Mouse (Mus musculus) embryonic facial prominence, embryonic 11.5 days (tissue): Measurements from ENCODE around the gene Hps1. TPM values are rescaled to one million over a fixed set of nuclear protein-coding genes. Genes with fewer than 3 reads are reported as not detected.
A peak's percentile ranks its signal among the peaks of the same experiment; 100 is the strongest.

Experiments used
- ATAC-seq: fragments of 200-750 bp; cut with Nextera tagmentation; replicated peaks from 2 replicates; pipeline ENCODE4 v1.8.0; 2017; ENCODE audit warnings: low read depth; ENCODE audit not compliant: insufficient number of reproducible peaks, low FRiP score, low TSS enrichment
- DNase-seq: peaks from one replicate; pipeline ENCODE4 v3.0.0-alpha.2; 2015; ENCODE audit warnings: low spot score
- H3K27ac ChIP-seq: fragments of 300-500 bp; sonication (generic); replicated peaks from 2 replicates; pipeline ENCODE4 v1.5.1; 2014; ENCODE audit warnings: mild to moderate bottlenecking, low read depth, low read length, control low read depth
- H3K27me3 ChIP-seq: fragments of 300-500 bp; sonication (generic); 2 replicates; pipeline ENCODE4 v1.6.1; 2014; ENCODE audit warnings: mild to moderate bottlenecking, low read length, moderate library complexity, mixed read lengths; ENCODE audit not compliant: control insufficient read depth, insufficient read depth
- H3K36me3 ChIP-seq: fragments of 300-500 bp; sonication (generic); replicated peaks from 2 replicates; pipeline ENCODE4 v1.6.1; 2014; ENCODE audit warnings: low read depth, mild to moderate bottlenecking, low read length, moderate library complexity, mixed read lengths; ENCODE audit not compliant: control insufficient read depth, insufficient read depth
- H3K4me1 ChIP-seq: fragments of 300-500 bp; sonication (generic); 2 replicates; pipeline ENCODE4 v1.6.1; 2014; ENCODE audit warnings: low read length, mixed read lengths; ENCODE audit not compliant: control insufficient read depth, insufficient read depth
- H3K4me2 ChIP-seq: fragments of 300-500 bp; sonication (generic); 2 replicates; pipeline ENCODE4 v1.6.1; 2014; ENCODE audit warnings: low read depth, mild to moderate bottlenecking, control low read depth, low read length, moderate library complexity
- H3K4me3 ChIP-seq: fragments of 300-500 bp; sonication (generic); 2 replicates; pipeline ENCODE4 v1.5.1; 2014; ENCODE audit warnings: low read depth, low read length, control low read depth
- H3K9ac ChIP-seq: fragments of 300-500 bp; sonication (generic); replicated peaks from 2 replicates; pipeline ENCODE4 v1.6.1; 2014; ENCODE audit warnings: mild to moderate bottlenecking, control low read depth, low read length
- H3K9me3 ChIP-seq: fragments of 300-500 bp; sonication (generic); replicated peaks from 2 replicates; pipeline ENCODE4 v1.6.1; 2016; ENCODE audit warnings: mild to moderate bottlenecking, low read length, inconsistent platforms, mixed read lengths; ENCODE audit not compliant: control insufficient read depth
- WGBS: fragments of 180-500 bp; shearing (Covaris S2); extraction: QIAGEN DNeasy Blood & Tissue Kit; methylation state at CpG from one replicate; pipeline ENCODE4 v1.1.7; 2014; 5-methylcytosine and 5-hydroxymethylcytosine counted together
- polyA plus RNA-seq: library from polyadenylated mRNA; unstranded; fragments of >200 nt; fragmentation: Nextera tagmentation; extraction: Ambion mirVana; gene quantifications from 2 replicates; pipeline ENCODE4 v1.2.1, GENCODE M21; 2014

Hps1 gene
- polyA plus RNA-seq, 1 experiment from 2014 or later: 7.5 TPM

DNA sequence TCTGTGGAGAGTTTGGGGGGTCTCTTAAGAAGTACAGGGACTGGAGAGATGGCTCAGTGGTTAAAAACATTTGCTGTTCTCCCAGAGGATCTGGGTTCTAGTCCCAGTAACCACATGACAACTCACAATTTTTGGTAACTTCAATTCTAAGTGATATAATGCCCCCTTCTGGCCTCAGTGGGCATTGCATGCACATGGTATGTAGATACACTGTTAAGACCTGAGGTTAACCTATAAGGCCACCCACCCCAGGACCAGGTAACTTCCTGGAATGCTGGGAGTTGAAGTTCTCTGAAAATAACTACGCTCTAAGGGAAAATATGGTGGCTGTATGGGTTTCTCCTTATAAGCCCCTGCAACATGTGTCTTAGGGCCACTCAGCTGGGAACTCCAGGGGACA, 3.0 kb downstream of the Hps1 start:
- peak; percentile 29 for DNase-seq

DNA sequence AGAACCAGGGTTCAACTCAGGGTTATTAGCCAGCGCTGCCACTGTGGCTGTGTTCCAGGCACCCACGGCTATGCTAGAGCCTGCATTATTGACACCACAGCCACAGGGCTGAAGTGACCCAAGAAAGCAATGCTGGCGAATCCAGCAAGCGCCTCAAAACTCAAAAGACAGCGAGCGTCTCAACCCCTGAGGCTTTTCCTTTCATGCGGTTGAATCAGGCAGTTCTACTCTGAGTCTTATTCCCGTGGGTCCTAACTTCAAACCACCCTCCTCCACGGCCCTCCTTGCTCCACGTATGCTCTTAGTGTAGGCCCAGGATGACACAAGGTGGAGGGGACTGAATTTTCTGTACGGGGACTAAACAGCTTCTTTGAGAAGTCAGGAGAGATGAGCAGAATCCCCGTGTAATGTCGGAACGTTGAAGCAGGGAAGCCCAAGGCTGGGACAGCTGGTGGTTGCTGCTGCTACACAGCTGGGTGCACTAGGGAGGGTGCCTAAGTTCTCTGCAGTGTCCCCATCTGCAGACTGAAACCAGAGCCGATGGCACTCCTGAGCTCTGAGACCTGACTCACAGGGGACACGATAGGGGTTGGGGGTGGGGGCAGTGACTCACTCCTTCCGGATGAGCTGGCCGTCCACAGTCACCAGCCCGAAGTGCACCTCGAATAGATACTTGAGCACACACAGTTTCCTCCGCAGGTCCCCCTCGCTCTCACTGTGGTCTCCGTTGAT, 9.5 kb downstream of the Hps1 start:
- no peak for DNase-seq
- Histone ChIP-seq H3K4me1 (no peaks in the 10 kb centered on the region), H3K4me3 (no peak overlapping the region), H3K27me3 (no peaks in the 10 kb centered on the region), H3K4me2 (no peak overlapping the region), H3K9me3 (no peaks in the 10 kb centered on the region), H3K36me3 (no peaks in the 10 kb centered on the region), H3K27ac (no peak overlapping the region), H3K9ac (no peak overlapping the region)
- no peak for ATAC-seq
- 76% methylated on average over 23 of the region's 23 CpGs for WGBS

More for the DNA sequence above, 3.0 kb downstream of the Hps1 start:
- 97% methylated on average over 1 of the region's 1 CpGs for WGBS
- Histone ChIP-seq H3K27ac (no peak overlapping the region), H3K9ac (no peak overlapping the region), H3K36me3 (no peaks in the 10 kb centered on the region), H3K9me3 (no peaks in the 10 kb centered on the region), H3K27me3 (no peaks in the 10 kb centered on the region), H3K4me2 (no peak overlapping the region), H3K4me3 (no peak overlapping the region), H3K4me1 (no peaks in the 10 kb centered on the region)
- no peak for ATAC-seq

DNA sequence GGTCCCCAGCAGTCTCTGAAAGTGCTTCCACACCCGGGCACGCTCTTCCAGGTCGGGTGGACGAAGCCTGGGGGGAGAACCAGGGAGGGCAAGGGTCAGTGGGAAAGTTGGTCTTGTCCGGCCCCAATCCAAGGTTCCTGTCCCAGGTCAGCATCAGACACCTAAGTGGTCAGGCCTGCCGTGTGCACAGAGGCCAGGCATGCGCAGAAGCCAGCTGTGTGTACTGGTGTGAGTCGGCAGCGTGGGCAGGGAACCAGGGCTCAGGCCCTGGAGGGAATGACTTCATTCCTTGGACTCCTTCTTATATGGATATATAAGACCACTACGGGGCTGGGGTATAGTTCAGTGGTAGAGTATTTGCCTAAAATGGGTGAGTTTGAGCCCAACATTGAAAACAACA, 10.1 kb downstream of the Hps1 start:
- 89% methylated on average over 10 of the region's 10 CpGs for WGBS
- no peaks in the 10 kb centered on the region for H3K27me3 ChIP-seq
- H3K4me3 ChIP-seq: no peak overlapping the region
- H3K36me3 ChIP-seq: no peaks in the 10 kb centered on the region
- no peaks in the 10 kb centered on the region for H3K4me1 ChIP-seq
- no peak overlapping the region for H3K27ac ChIP-seq
- ATAC-seq: no peak
- H3K9me3 ChIP-seq: no peaks in the 10 kb centered on the region
- H3K4me2 ChIP-seq: no peak overlapping the region
- DNase-seq: no peak
- H3K9ac ChIP-seq: no peak overlapping the region

DNA sequence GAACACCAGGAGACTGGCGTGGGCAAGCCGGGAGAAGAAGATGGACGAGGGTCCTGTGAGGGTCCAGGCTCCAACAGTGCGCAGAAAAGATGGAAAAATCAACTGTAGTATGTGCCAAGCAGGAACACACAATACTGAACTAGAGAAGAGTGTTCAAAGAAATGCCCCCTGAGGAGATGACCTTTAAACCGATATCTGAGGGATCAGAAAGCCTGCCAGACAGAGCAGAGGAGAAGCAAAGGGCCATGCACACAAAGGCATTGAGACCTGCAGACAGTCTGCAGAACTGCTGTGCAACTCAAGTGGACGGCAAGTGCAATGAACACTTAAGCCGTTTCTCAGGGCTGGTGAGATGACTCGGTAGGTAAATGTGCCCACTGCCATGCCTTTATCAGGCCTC, 12.4 kb downstream of the Hps1 start:
- Histone ChIP-seq H3K4me2 (no peak overlapping the region), H3K4me3 (no peak overlapping the region), H3K27me3 (no peaks in the 10 kb centered on the region), H3K27ac (no peak overlapping the region), H3K36me3 (no peaks in the 10 kb centered on the region), H3K4me1 (no peaks in the 10 kb centered on the region), H3K9me3 (no peaks in the 10 kb centered on the region), H3K9ac (no peak overlapping the region)
- no peak for ATAC-seq
- no peak for DNase-seq
- 69% methylated on average over 8 of the region's 8 CpGs for WGBS

DNA sequence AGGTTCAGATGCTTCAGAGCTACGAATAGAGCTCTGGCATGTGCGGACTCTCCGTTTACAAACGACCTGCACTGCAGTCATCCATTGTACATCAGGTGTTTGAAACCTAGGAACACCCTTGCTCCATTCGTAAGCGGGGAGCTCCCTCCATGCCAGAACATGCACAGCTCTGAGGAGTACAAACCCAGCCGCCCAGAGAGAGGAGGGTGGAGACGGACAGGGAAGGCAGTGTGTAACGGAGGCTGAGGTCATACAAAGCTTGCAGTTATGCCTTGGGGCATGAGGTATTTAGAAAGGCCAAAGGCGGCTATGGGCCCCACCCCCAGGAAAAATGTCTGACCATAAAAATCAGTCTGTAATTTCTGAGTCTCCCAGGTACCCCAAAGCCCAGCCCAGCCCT, 15.4 kb downstream of the Hps1 start:
- no peaks in the 10 kb centered on the region for H3K27me3 ChIP-seq
- no peak overlapping the region for H3K4me3 ChIP-seq
- no peaks in the 10 kb centered on the region for H3K4me1 ChIP-seq
- no peak overlapping the region for H3K4me2 ChIP-seq
- H3K9ac ChIP-seq: no peak overlapping the region
- WGBS: 59% methylated on average over 10 of the region's 10 CpGs
- no peaks in the 10 kb centered on the region for H3K36me3 ChIP-seq
- no peak overlapping the region for H3K27ac ChIP-seq
- ATAC-seq (0 out of 2 replicates have a peak, but pooled peaks have one; percentile 42), DNase-seq (no peak)
- H3K9me3 ChIP-seq: no peaks in the 10 kb centered on the region

DNA sequence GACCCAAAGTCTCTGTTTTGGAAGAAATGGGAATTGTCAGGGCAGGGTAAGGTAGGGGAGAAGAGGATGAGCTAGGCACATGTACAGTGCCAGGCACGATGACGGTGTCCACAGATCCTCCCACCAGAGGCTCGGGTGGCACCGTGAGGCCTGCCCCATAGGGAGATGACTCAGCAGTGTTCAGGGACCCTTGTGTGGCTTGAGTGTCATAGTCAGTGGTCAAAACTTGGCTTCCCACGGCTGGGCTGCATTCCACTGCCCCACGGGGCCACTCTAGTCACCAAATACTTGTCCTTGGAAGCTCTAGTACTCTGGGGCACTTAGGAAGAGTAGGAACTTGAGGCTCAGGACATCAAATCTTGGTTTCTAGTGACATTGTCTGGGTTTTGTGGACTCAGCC, 23.1 kb downstream of the Hps1 start:
- H3K9ac ChIP-seq: no peak overlapping the region
- ATAC-seq (no peak), DNase-seq (no peak)
- no peak overlapping the region for H3K4me3 ChIP-seq
- H3K27me3 ChIP-seq: no peaks in the 10 kb centered on the region
- 92% methylated on average over 6 of the region's 6 CpGs for WGBS
- H3K4me2 ChIP-seq: no peak overlapping the region
- no peak overlapping the region for H3K27ac ChIP-seq
- H3K9me3 ChIP-seq: no peaks in the 10 kb centered on the region
- no peaks in the 10 kb centered on the region for H3K4me1 ChIP-seq
- no peaks in the 10 kb centered on the region for H3K36me3 ChIP-seq

DNA sequence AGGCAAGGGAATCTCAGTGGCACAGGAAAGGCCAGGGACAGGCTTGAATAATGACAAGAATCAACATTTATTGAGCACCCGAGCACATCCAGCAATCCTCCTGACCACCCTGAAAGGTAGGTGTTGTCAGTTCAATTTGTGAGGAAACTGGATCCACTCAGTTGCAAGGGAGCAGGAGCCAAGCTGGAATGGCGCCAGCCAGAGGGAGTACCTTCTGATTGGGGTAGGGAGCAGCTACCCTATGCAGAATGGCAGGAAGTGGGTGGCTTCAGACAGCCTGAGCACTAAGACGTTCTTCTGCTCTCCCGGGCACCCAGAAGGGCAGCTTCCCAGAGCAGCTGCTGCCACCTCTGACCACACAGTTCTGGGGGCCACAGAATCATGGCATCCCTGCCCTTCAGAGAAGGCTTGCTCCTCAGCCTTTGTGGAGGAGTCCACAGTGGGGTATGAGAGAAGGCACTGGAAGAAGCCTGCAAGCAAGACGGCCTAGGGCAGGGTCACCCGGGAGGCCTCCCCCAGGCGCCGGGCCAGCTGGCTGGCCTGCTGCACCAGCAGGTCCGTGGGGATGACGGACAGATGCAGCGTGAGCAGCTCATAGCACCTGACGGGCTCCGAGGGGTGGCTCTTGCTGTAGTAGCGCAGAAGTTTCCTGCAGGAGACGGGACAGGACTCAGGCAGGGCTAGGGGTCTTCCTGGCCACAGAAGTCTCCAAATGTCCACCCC, 24.5 kb downstream of the Hps1 start:
- H3K9ac ChIP-seq: no peak overlapping the region
- H3K27me3 ChIP-seq: no peaks in the 10 kb centered on the region
- WGBS: 72% methylated on average over 15 of the region's 15 CpGs
- no peak overlapping the region for H3K4me3 ChIP-seq
- no peak overlapping the region for H3K4me2 ChIP-seq
- no peaks in the 10 kb centered on the region for H3K9me3 ChIP-seq
- ATAC-seq: no peak
- no peaks in the 10 kb centered on the region for H3K36me3 ChIP-seq
- H3K27ac ChIP-seq: no peak overlapping the region
- no peak for DNase-seq
- H3K4me1 ChIP-seq: no peaks in the 10 kb centered on the region
